Mouse (Mus musculus) kidney, postnatal 25 days (tissue): Measurements from ENCODE around the gene Gm21962.
A peak's percentile ranks its signal among the peaks of the same experiment; 100 is the strongest.
"Not testable (repeated sequence)": the region's sequence is repeated elsewhere in the genome, so short reads cannot be mapped to it uniquely, and the experiment has no call there.

Experiments used
- DNase-seq, 2 experiments: peaks; one replicate each; pipeline ENCODE4 v3.0.0; 2021; ENCODE audit warnings: mixed read lengths in 2 of 2

Gene Gm21962

DNA sequence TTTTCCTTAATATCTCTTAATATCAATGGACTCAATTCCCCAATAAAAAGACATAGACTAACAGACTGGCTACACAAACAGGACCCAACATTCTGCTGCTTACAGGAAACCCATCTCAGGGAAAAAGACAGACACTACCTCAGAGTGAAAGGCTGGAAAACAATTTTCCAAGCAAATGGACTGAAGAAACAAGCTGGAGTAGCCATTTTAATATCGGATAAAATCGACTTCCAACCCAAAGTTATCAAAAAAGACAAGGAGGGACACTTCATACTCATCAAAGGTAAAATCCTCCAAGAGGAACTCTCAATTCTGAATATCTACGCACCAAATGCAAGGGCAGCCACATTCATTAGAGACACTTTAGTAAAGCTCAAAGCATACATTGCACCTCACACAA, at the start of gene Gm21962:
Gene Gm21962 (plus strand): TSS at position 301 of the 400 bp plus-strand sequence.
- DNase-seq, result not testable (repeated sequence)

DNA sequence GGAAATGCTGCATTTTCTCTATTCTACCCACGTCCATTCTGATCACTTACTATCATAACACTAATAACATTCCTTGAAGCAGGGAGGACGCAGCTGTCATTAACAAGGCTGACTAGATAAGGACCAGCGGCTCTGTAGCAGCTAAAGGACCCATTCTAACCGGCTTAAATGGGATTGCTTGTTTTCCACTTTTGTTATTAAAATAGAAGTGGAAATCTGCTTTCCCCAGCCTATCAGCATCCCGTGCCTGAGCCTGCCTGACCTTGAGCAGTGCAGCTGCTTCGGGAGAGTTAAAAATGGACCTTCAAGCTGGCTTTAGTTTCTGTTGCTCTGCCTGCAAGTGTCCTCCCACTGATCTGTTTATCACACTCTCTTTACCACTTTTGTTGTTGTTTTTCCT, 49.2 kb upstream of the Gm21962 start:
- DNase-seq, result no peak

DNA sequence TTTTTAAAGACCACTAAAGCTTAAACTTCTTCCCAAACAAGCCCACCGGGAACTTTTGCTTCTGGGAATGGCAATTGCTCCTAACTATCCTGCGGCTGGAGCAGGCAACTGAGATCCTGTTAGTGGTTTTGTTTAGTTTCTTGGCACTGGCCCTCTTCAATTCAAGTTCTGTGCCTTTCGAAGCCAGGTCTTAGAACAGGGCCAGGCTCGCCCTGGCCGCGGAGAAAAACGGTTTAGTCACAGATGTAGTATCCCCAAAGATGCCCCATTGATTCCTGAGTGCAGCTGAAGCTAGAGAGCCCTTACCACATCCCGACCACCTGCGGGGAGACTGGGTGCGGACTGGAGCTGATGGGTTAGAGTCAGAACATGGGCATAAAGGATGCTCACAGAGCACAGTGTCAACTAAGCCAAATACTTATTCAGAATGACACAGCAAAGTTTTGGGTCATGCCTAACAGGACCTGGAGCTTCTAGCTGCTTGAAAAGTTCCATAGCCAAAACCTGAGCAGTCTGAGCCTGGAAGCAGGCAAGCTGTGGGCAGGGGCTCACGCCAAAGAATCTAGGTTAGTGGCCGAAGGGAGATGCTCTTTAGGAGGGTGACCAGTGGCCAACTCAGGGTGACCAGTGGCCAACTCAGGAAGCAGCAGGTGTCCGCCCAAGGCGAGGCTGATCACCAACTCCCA, 48.3 kb upstream of the Gm21962 start:
- DNase-seq, result no peak

DNA sequence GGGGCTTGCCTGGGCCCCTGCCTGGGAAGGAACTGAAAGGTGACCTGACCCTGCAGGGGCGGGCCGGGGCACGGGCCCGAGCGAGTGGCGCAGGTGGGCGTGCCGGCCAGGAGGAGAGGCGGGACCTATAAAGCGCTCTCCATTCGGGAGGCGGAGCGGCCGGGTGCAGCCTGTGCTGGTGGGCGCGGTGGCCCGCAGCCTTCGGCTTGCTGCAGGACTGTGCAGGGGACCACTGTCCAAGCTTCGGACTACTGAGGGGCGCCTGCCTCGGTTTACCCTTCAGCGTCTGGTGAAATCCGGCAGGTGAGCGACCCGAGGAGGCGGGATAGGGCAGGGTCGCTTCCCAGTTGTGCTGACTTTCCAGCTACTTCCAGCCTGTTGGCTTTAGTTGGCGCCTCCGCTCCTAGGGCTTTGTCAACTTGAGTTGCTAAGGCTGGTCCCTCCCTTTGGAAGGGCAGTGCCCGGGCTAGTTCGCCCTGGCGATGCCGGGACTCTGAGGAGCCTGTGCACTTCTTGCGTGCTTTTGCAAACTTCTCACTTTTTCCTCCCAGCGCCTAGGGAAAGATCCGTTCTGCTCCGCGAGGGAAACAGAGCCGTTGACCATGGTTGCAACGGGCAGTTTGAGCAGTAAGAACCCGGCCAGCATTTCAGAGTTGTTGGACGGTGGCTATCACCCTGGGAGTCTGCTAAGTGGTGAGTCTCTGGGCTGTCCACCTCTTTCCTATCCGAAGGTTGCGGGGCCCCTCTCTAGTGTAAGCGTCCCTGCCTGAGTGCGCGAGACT, 47.6 kb upstream of the Gm21962 start:
- peak; percentile 78 to 89 for DNase-seq

DNA sequence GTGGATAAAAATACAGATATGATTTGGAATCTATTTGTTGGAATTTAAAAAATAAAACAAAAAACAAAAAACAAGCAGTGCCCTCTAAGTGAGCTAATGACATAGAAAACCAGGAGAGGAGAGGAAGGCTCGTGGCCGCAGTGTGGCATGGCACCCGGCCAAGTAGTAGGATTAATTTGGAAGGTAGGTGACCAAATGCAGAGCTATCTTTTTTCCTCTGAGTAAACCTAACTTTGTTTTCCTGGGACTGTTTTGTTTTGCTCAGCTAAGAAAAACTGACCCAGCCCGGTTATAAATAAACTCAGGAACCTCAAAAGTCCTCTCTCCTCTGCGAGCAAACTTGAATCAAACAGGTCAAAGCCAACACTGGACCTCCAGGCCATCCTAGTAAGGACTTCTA, 46.3 kb upstream of the Gm21962 start:
- DNase-seq, result peak; percentile 45 to 68

DNA sequence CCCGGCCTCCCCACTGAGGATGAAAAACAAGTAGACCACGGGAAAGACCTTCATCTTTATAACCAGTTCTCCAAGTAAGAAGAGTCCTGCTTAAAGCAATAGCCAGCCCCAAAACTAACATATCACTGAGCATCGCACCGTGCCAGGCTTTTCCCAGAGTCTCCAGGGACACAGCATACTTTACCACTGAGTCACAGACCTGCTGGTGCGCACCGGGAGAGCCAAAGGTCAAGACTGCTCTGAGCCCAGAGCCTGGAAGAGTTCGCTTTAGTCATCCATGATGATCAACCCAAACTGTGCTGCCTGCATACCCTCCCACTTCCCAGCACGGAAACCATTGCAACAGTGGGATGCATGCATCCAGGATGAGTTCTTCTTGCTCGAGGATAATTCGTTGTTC, 37.6 kb upstream of the Gm21962 start:
- no peak for DNase-seq

DNA sequence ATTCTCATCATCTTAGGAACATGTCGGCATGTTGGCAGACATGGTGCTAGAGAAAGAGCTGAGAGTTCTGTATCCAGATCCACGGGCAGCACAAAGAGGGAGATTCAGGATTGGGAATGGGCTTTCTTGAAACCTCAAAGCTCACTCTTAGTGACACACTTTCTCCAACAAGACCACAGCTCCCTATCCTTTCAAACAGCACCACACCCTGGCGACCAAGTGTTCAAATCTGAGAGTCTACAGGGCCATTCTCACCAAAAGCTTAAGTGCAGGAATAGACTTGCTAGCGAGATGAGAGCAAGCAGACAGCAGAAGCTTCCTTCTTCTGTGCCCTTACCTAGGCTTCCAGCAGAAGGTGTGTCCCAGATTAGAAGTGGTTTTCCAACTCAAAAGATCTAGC, 34.8 kb upstream of the Gm21962 start:
- DNase-seq, result no peak

DNA sequence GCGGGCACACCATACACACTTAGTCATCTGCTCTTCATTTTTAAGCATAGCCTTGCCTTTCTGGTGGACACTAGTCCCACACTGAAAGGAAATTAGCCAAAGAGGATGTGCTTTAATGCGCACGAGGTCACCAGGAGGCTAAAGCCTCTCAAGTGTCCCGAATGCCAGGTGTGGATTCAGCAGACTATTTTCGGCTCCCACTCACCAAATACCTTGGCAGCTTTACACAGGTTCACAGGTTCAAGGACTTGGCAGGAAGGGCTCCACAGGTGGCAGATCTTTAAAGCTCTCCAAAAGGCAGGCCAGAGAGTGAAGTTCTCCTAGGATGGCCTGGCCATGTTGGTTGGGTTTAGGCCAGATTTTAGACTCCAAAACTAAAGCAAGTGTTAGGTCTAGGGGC, 30.1 kb upstream of the Gm21962 start:
- no peak for DNase-seq

DNA sequence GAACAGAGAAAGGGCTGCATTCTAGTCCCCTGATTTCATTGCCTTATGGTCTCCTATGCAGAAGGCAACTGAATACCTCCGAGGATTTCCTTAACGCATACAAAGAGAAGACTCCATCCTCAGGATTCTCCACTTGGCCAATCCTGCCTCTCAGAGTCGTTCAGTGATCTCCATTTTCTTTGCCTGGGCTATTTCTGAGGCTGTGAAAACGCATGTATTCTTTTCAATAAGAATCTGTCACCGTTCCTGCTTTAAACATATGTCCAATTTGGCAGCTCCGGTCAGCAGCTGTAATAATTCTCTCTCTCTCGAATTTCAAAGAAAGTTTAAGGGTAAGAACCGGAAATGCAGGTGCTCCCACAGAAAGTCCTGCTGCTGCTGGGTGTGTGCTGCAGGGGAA, 29.2 kb upstream of the Gm21962 start:
- no peak for DNase-seq

DNA sequence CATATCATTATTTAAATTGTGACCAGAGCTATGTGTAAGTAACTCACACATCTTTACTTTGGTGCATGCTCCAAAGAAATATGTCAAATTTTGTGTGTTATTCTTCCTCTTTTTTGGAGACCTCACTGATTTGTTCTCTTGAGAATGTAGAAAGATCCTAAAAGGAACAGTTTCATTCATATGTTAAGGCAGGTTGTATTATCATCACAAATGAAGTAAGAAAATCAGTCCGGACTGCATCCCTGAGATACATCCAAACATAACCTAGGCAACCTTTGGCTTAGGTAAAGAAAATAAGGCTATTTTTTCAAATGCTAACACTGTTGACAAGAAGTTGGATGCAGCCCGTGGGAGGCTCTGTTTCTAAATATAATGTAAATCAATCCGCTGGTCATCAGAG, 28.8 kb upstream of the Gm21962 start:
- no peak for DNase-seq

DNA sequence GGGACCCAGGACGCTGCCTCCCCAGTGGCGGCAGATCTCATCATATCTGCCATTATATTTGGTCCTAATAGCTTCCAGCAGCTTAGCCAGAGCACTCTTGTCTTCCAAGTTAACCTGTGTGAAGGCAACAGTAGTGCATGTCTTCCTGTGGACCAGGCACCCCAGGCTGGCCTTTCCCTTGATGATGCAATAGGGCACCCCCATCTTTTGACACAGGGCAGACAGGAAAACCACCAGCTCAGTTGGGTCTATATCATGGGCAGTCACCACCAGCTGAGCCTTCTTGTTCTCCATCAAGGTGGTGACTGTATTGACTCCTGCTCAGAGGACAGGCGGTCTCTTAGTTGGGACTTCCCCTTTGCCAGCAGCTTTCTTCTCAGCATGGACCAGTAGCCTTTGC, 27.2 kb upstream of the Gm21962 start:
- no peak for DNase-seq

DNA sequence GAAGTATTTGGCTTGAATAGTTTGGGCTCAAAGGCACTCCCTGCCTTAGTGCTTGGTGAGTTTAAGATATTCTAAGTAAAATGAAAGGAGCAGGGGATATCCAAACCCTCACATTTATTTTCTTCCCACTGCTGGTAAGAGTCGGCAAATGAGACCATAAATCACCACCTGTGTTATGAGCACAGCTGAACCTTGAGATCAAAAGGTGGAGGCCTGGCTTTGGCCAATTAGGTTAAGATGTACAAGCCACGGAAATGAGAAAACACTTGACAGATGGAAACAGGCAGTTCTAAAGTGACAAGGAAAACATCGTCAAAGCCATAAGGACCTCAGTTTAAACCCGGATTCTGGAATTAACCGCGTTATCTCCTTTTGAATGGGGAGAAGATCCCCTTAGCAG, 26.4 kb upstream of the Gm21962 start:
- no peak for DNase-seq

DNA sequence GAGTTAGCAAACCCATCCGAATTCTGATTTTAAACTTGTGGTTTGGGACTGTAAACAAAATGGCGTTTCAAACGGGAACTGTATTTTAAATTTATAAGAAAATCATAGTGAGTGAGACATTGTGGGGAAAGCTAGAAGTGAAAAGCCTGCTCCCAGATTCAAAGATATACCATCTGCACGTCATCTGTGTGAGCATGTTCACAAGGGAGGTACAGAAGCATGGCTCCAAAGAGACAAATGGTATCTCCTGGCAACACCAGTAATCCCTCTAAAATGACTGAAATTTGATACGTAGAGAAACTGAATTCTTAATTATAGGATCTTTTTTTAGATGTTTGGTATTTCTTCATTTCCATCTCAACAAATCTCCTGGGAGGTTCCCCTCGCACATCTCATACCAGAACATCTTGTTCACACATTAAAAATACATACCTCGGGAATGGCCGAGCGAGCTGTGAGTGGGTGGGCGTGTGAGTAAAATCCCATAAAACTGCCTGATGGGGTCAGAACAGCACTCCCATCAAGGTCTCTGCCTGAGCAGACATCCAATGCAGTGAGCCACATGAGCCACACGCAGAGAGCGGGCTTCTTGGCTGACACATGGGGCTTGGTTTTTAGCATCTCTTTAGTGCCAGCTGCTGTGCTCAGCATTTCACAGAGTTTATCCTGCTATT, 23.8 kb upstream of the Gm21962 start:
- no peak for DNase-seq

DNA sequence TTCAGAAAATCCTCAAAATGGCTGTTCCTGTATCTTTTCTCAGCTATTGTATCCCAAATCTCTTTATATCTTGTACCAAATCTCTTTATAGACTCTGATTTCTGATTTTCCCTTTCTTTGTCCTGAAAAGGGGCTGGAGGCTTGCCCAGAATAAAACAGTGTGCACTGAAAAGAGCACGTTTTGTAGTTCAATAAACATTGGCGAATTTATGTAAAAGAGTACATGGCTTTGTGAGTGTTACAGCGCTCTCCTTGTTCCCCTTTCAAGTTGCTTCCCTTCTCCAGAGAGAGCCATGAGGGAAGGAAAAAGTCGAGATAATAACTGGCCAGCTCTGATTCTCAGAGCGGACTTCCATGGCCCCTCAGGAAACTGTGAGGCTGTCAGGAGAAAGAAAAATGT, 22.2 kb upstream of the Gm21962 start:
- no peak for DNase-seq

DNA sequence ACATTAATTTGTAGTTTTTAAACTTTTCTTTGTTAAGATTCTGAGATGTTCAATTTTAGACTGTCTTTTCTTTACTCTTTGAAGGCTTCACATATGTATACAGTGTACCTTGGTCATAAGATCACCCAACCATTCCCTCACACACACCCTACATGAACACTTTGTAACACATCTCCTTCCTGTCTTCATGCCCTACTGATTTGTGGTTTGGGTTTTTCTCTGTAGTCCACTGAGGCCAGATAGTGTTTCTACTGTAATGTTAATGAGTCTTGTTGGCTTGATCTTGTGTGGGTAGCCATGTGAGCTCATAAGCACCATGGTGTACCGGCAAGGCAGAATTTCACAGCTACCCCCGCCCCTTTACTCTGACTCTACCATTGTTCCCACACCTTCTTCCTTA, 18.5 kb upstream of the Gm21962 start:
- no peak for DNase-seq

DNA sequence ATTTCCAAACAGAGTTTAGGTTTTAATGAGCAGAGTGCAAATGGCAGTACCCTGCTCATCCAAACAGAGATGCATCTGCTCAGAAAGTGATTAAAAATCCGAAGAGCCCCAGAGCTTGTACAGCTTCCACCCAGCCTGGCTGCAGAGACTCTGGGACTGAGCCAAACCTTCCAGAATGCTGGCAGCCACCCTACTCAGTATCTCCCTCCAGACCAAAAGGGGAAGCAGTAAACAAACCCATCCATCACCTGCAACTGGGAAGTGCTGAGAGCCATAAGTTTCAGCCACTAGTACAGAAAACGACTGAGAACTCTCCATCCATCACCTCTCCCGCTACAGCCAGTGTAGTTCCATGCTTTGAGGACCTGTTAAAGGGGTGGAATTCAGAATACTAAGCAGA, 9.6 kb downstream of the Gm21962 start:
- peak; percentile 80 to 83 for DNase-seq

DNA sequence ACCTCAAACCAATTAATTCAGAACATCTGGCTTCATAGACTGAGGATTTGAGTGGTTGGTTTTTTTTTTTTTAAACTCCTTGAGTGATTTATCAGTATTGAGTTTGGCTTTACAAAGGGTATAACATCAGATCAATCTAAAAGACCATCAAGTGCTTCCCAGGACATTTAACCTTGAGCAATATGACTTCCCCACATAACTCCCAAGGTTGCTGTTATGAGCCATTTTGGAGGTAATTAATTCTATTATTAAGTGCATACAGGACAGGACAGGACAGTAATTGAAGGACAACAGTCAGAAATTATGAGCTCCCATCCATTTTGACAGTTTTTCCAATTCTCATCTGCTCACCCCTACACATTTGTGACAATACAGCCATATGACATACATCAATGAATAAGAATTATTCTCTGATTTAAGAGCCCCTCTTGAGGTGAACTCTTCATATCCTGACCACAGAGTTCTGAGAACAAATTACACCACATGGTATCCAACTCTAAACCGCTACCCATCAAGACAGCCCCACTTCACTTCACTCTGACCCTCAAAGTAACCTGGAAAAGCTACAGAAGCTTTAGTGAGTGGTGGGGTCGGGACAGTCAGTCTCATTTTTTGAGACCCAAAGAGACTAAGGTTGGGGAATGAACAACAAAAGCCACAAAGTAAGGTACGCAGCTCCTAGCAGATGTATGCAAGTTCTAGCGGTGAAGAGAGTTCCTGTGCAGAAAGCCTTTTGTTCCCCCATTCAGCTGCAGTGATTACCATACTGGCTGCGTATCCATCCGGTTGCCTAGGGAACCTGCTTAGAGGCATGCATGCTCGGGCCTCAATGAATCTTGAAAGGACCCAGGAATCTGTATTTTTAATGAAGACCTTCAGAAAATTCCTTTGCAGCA, 11.8 kb downstream of the Gm21962 start:
- DNase-seq, result no peak

DNA sequence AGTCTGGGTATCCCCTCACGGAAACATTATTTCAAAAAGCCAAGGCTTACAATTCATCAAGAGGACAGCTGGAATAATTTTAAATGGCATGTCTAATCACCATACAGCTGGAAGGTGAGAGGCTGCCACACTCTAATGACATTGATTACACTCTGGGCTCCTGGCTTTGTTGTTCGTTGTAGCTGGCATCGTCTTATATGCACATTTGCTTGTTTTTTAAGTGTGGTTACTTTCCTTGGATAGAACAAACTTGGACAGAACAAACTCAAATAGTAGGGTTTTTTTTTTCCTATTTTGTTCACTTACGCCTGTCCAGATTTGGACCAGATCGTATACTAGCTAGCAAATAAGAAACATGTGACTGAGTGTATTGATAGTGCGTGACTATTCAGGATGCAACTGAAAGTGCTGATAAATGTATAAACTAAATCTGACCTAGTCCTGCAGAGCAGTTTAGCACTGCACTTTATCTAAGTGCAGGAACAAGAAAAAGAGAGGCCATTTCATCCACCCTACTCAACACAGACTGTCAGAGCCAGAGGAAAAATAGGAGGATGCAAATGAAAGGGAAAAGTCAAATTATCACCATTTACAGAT, 12.6 kb downstream of the Gm21962 start:
- DNase-seq, result no peak

DNA sequence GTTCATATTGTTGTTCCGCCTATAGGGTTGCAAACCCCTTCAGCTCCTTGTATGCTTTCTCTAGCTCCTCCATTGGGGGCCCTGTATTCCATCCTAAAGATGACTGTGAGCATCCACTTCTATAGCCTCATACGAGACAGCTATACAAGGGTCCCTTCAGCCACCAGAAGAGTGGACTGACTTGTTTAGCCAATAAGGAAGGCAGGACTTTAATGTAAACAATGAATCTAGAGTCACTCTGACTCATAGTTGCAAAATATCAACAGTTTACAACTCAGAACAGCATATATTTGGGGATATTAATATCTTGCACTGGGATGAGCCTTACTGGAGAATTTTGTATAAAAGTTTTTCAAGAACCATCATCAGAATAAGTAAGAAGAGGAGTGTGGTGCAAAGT, 15.6 kb downstream of the Gm21962 start:
- DNase-seq, result no peak

DNA sequence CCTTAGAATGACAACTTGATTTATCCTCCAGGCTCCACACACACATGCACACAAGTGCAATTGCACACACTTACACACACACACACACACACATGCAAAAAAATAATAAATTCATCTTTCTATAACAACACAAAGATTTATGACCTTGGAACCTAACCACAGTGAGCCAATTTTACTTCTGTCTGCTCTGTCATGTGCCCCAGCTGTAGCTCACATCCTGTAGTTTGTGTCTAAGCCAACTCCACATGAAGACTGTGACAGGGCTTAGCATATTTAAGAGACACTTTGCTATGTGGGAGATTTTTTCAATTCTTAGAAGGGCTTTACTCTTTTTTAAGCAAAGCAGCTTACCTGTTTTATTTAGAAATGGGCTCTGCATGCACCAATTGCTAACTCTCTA, 20.2 kb downstream of the Gm21962 start:
- DNase-seq, result no peak

DNA sequence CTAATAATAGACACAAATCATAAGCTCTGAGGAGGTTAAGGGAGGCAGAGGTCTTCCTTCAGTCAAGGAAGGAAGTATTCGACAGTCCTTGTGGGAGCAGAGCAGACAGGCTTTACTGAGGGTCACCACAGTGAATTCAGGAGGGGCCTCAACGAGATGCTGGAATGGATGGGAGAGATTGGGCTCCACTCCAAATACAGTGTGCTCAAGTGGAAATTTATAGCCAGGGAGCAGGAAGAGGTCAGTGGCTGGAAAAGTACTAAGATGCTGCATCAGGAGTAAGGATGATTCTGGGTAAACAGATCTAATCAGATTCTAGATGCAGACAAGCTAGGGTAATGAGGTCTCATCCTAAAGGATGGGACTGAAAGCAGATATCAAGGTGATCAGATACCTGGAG, 44.6 kb downstream of the Gm21962 start:
- DNase-seq, result peak; percentile 71 to 73

DNA sequence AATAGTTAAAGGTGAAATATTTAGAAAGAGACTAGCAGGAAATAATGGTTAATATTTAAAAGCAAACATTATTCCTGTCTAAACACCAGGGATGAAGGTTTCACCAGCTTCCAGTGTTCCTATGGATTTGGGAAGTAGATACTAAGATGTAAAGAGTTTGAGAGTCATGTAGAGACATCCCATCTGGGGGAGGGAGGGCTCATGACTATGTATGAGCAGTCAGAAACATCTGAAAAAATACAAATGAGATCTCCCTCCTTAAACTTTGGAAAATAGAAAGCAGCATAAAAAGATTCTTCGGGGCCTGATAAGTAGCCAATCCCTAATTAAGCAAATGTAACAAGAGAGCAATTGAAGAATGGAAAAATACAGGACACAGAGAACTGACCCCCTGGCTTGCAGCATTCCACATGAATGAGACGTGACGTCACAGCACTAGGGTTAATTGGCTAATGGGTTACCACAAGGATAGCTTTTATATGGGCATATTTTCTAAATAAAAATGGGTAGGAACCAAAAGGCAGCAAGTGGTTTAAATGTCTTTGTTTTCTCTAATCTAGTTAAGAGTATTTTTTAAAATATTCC, 45.3 kb downstream of the Gm21962 start:
- DNase-seq, result peak; percentile 66 to 69
